Mouse (Mus musculus): ENCODE data around the gene Rhbdf2. TPM values are rescaled to one million over a fixed set of nuclear protein-coding genes. Genes with fewer than 3 reads are reported as not detected.
A peak's percentile ranks its signal among the peaks of the same experiment; 100 is the strongest.

The Rhbdf2 gene
- polyA plus RNA-seq, 1 experiment from 2014 or later, result 1.2 TPM

DNA sequence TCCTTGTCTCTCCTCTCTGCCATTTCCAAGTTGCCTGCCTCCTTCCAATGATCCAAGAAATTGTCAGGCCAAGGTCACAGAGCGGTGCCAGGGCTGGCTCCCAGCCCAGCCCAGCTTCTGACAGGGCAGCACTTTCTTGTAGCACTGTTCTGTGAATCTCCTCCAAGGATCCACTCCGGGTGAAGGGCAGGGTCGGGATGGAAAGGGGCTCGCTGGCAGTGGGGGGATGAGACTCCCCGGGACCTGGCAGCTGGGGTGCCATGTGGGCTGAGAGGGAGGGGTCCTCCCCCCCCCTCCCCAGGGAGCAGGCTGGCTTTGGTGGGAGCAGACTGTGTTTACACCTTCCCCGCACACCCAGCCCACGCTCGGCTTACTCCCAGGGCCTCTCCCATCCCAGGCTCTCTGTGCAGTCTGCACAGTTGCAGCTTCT lies 35.1 kb upstream of the Rhbdf2 start:
- Histone ChIP-seq H3K4me2 (replicated peaks) (no peak overlapping the region), H3K9me3 (ENCODE audit: control insufficient read depth, low read length) (no peaks in the 10 kb centered on the region), H3K27ac (peak overlapping the region; percentile 83), H3K4me3 (replicated peaks; ENCODE audit: low read length) (no peak overlapping the region), H3K27me3 (ENCODE audit: control insufficient read depth, insufficient read depth, low read length) (no peaks in the 10 kb centered on the region), H3K4me1 (replicated peaks; ENCODE audit: control insufficient read depth, insufficient read depth, low read length) (peaks cover 51% of the 10 kb centered on the region), H3K9ac (peak overlapping the region; percentile 45; the same call in 1 of the 2 replicates), H3K36me3 (replicated peaks; ENCODE audit: control insufficient read depth, insufficient read depth) (no peaks in the 10 kb centered on the region)
- DNase-seq (ENCODE audit: low spot score) (peak; percentile 63), ATAC-seq (ENCODE audit: low FRiP score) (peak; percentile 7; the same call in 1 of the 2 replicates)
- 40% methylated on average over 8 of the region's 8 CpGs for WGBS

- Histone ChIP-seq H3K4me1 (replicated peaks; ENCODE audit: control insufficient read depth, insufficient read depth, low read length) (peaks cover 51% of the 10 kb centered on the region), H3K4me3 (replicated peaks; ENCODE audit: low read length) (no peak overlapping the region)
- WGBS, result 10% methylated on average over 13 of the region's 13 CpGs
Observed at GRCm38 (mm10) chr11:116661291-116661947, 34.6 kb upstream of the Rhbdf2 start.

GRCm38 (mm10) chr11:116660181-116660580 lies 33.4 kb upstream of the Rhbdf2 start:
- H3K36me3 ChIP-seq (replicated peaks; ENCODE audit: control insufficient read depth, insufficient read depth), result no peaks in the 10 kb centered on the region
- 50% methylated on average over 9 of the region's 9 CpGs for WGBS
- H3K4me1 ChIP-seq (replicated peaks; ENCODE audit: control insufficient read depth, insufficient read depth, low read length), result peaks cover 51% of the 10 kb centered on the region
- DNase-seq (ENCODE audit: low spot score) (no peak), ATAC-seq (ENCODE audit: low FRiP score) (no peak)
- H3K27me3 ChIP-seq (ENCODE audit: control insufficient read depth, insufficient read depth, low read length), result no peaks in the 10 kb centered on the region
- H3K9ac ChIP-seq, result no peak overlapping the region
- no peak overlapping the region for H3K4me2 ChIP-seq (replicated peaks)
- peak overlapping the region; percentile 83 for H3K27ac ChIP-seq
- no peaks in the 10 kb centered on the region for H3K9me3 ChIP-seq (ENCODE audit: control insufficient read depth, low read length)
- H3K4me3 ChIP-seq (replicated peaks; ENCODE audit: low read length), result no peak overlapping the region

More at GRCm38 (mm10) chr11:116661291-116661947, 34.6 kb upstream of the Rhbdf2 start:
- ATAC-seq (ENCODE audit: low FRiP score), result peak; percentile 67; the same call in 1 of the 2 replicates
- peak; percentile 62 for DNase-seq (ENCODE audit: low spot score)
- peak overlapping the region; percentile 83 for H3K27ac ChIP-seq
- H3K27me3 ChIP-seq (ENCODE audit: control insufficient read depth, insufficient read depth, low read length), result no peaks in the 10 kb centered on the region
- H3K9ac ChIP-seq, result peak overlapping the region; percentile 45
- no peaks in the 10 kb centered on the region for H3K9me3 ChIP-seq (ENCODE audit: control insufficient read depth, low read length)
- peak overlapping the region; percentile 17 for H3K4me2 ChIP-seq (replicated peaks)
- H3K36me3 ChIP-seq (replicated peaks; ENCODE audit: control insufficient read depth, insufficient read depth), result no peaks in the 10 kb centered on the region

DNA sequence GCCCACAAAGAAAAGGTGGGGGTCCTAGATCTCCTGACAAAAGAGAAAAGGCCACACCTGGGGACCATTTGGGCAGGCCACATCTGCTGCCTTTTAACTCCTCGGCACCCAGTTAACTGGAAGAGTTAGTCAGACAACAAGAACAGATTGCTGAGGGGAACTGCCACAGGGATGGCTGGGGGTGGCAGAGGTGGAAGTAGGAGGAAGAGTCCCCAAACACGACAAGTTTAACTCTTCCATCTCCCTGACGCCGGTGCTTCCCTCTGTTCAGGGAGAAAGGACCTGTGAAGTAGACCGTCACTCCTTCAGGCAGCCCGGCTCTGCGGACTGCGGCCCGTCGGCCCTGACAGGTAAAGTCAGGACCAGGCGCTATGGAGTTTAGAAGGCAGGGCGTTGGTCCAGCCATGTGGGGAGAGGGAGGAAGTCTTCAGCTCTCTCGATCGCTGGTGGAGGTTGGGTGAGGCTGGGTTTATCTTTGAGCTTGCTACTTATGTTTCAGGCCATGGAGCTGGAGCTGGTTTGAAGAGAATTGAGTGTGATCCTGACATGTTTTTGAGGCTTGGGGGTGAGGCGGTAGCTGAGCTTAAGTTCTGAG lies 32.3 kb upstream of the Rhbdf2 start:
- no peak overlapping the region for H3K4me2 ChIP-seq (replicated peaks)
- no peak overlapping the region for H3K9ac ChIP-seq
- WGBS, result 79% methylated on average over 15 of the region's 15 CpGs
- ATAC-seq (ENCODE audit: low FRiP score), result no peak
- H3K27me3 ChIP-seq (ENCODE audit: control insufficient read depth, insufficient read depth, low read length), result no peaks in the 10 kb centered on the region
- no peak overlapping the region for H3K4me3 ChIP-seq (replicated peaks; ENCODE audit: low read length)
- no peaks in the 10 kb centered on the region for H3K9me3 ChIP-seq (ENCODE audit: control insufficient read depth, low read length)
- H3K27ac ChIP-seq, result no peak overlapping the region
- peaks cover 51% of the 10 kb centered on the region for H3K4me1 ChIP-seq (replicated peaks; ENCODE audit: control insufficient read depth, insufficient read depth, low read length)
- no peak for DNase-seq (ENCODE audit: low spot score)
- H3K36me3 ChIP-seq (replicated peaks; ENCODE audit: control insufficient read depth, insufficient read depth), result no peaks in the 10 kb centered on the region

DNA sequence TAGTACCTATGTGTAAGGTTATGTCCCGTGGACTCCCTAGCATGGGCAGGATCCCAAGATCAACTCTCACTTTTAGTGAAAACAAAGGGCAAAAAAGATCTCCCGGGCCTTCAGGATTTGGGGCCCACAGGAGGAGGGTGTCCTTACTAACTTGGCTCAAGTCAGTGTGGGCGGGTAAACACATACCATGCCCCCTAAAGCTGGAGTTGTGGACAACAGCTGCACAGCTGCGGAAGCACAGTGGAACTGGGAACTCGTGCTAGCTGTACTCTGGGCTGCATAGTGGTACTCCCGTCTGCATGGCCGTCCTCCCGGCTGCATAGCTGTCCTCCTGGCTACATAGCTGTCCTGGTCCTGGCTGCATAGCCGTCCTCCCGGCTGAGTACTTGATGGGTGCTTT lies 31.4 kb upstream of the Rhbdf2 start:
- H3K27ac ChIP-seq, result peak overlapping the region; percentile 85; the same call in 1 of the 2 replicates
- H3K27me3 ChIP-seq (ENCODE audit: control insufficient read depth, insufficient read depth, low read length), result 0 out of 2 replicates have a peak, but pooled peaks cover 2% of the 10 kb centered on the region
- 59% methylated on average over 10 of the region's 10 CpGs for WGBS

DNA sequence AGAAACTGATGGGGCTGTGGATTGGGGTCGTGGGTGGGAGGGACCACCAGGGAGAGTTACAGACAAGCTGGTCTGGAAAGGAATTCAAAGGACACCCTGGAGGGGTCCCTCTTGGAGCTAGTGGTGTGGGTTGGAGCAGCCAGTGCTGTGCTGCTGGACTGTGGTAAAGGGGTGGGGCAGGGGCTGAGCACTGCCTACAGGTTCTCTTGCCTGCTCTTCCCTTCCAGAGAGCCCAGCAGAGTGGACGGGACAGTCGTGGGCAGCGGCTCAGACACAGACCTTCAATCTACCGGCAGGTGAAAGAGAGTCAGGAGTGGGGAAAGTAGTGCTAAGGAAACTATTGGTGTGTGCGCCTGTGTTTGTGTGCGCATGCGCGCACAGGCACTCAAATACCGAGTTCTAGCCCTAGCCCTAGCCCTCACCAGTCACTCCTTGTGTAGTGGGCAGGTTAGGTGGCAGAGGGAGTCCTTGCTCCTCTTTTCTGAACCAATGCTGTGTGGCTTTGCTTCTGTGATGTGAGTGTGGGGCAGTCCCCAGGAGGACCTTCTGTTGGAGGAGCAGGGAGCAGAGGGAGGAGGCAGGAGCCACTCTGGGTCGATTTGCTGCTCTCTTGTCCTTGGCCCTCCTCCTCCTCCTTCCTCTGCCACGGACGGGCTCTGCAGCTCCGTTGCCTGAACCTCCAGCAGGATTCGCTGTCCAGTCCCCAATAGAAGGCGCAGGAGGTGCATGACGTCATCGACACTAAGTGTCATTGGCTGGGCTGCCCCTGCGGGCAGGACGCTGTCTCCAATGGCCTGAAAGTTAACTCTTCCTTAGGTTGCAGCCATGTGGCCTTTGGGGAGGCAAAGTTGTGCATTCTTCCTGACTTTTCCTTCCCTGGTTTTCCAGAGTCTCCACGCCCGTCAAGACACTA lies 30.7 kb upstream of the Rhbdf2 start:
- Histone ChIP-seq H3K4me3 (replicated peaks; ENCODE audit: low read length) (peak overlapping the region; percentile 26), H3K27me3 (ENCODE audit: control insufficient read depth, insufficient read depth, low read length) (0 out of 2 replicates have a peak, but pooled peaks cover 8% of the 10 kb centered on the region), H3K4me2 (replicated peaks) (peak overlapping the region; percentile 54), H3K36me3 (replicated peaks; ENCODE audit: control insufficient read depth, insufficient read depth) (no peaks in the 10 kb centered on the region), H3K9ac (peak overlapping the region; percentile 54), H3K9me3 (ENCODE audit: control insufficient read depth, low read length) (no peaks in the 10 kb centered on the region), H3K4me1 (replicated peaks; ENCODE audit: control insufficient read depth, insufficient read depth, low read length) (peaks cover 46% of the 10 kb centered on the region), H3K27ac (peak overlapping the region; percentile 85)
- peak; percentile 76 for ATAC-seq (ENCODE audit: low FRiP score)
- 9% methylated on average over 22 of the region's 22 CpGs for WGBS
- DNase-seq (ENCODE audit: low spot score), result peak; percentile 84

More for the DNA sequence above, 31.4 kb upstream of the Rhbdf2 start:
- Histone ChIP-seq H3K36me3 (replicated peaks; ENCODE audit: control insufficient read depth, insufficient read depth) (no peaks in the 10 kb centered on the region), H3K9ac (no peak overlapping the region), H3K4me2 (replicated peaks) (no peak overlapping the region), H3K4me3 (replicated peaks; ENCODE audit: low read length) (no peak overlapping the region), H3K4me1 (replicated peaks; ENCODE audit: control insufficient read depth, insufficient read depth, low read length) (peaks cover 47% of the 10 kb centered on the region), H3K9me3 (ENCODE audit: control insufficient read depth, low read length) (no peaks in the 10 kb centered on the region)
- DNase-seq (ENCODE audit: low spot score), result no peak
- ATAC-seq (ENCODE audit: low FRiP score), result no peak

DNA sequence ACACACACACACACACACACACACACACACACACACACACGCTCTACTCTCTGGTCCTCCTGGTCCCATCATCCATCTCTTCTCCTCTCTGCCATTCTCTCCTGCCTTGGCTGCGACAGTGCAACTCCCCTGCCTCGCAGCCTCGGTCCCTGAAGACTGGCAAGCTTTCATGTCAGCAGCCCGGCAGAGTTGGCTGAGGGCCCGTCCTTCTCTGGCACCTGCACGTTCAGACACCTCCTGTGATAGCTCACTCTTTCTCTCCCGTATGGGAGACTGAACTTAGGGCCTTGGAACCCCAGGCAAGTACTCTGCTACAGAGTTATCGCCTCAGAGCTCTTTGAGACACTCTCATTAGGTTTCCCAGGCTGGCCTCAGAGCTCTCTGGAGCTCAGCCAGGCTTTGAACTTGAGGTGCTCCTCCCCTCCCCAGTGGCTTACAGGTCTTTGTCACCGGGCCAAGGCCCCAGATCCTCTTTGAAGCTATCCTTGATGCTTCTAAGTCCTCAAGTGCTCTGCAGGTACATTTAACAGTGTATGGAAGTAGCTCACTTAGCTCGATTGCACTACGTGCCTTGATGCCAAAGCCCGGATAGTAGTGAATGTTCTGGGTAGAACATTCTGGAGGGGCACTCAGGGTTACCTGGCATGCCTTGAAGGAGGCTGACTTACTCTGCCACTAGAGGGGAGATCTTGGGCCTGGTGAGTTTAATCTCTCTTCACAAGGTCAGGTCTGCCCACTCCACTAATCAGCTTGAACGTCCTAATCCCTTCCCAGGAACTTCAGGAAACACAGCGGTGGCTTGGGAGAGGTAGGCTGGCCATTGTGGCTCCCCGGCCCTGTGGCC lies 29.8 kb upstream of the Rhbdf2 start:
- H3K27ac ChIP-seq, result no peak overlapping the region
- peaks cover 42% of the 10 kb centered on the region for H3K4me1 ChIP-seq (replicated peaks; ENCODE audit: control insufficient read depth, insufficient read depth, low read length)

GRCm38 (mm10) chr11:116654255-116654821 lies 27.5 kb upstream of the Rhbdf2 start, which contains the start of gene Cygb:
Gene Cygb, minus strand, starts transcription at chr11:116654313.
- DNase-seq (ENCODE audit: low spot score) (peak; percentile 34), ATAC-seq (ENCODE audit: low FRiP score) (no peak)
- no peaks in the 10 kb centered on the region for H3K36me3 ChIP-seq (replicated peaks; ENCODE audit: control insufficient read depth, insufficient read depth)
- peak within 1 kb of the TSS; percentile 2; the same call in 1 of the 2 replicates for H3K27ac ChIP-seq
- WGBS, result 7% methylated on average over 28 of the region's 28 CpGs
- peak within 1 kb of the TSS; percentile 78 for H3K9ac ChIP-seq
- H3K9me3 ChIP-seq (ENCODE audit: control insufficient read depth, low read length), result no peaks in the 10 kb centered on the region
- peaks cover 23% of the 10 kb centered on the region for H3K4me1 ChIP-seq (replicated peaks; ENCODE audit: control insufficient read depth, insufficient read depth, low read length)
- peak within 1 kb of the TSS; percentile 55 for H3K4me3 ChIP-seq (replicated peaks; ENCODE audit: low read length)
- H3K4me2 ChIP-seq (replicated peaks), result peak within 1 kb of the TSS; percentile 98
- 0 out of 2 replicates have a peak, but pooled peaks cover 10% of the 10 kb centered on the region for H3K27me3 ChIP-seq (ENCODE audit: control insufficient read depth, insufficient read depth, low read length)

More for the DNA sequence above, 29.8 kb upstream of the Rhbdf2 start:
- 70% methylated on average over 16 of the region's 16 CpGs for WGBS
- Histone ChIP-seq H3K36me3 (replicated peaks; ENCODE audit: control insufficient read depth, insufficient read depth) (no peaks in the 10 kb centered on the region), H3K9ac (no peak overlapping the region), H3K27me3 (ENCODE audit: control insufficient read depth, insufficient read depth, low read length) (0 out of 2 replicates have a peak, but pooled peaks cover 10% of the 10 kb centered on the region), H3K4me3 (replicated peaks; ENCODE audit: low read length) (no peak overlapping the region), H3K9me3 (ENCODE audit: control insufficient read depth, low read length) (no peaks in the 10 kb centered on the region), H3K4me2 (replicated peaks) (no peak overlapping the region)
- no peak for ATAC-seq (ENCODE audit: low FRiP score)
- DNase-seq (ENCODE audit: low spot score), result no peak
